Mouse (Mus musculus) cortical plate, adult 2 months (tissue): ENCODE results near the gene Inhbc. TPM values are rescaled to one million over a fixed set of nuclear protein-coding genes. Genes with fewer than 3 reads are reported as not detected.

ENCODE experiments used
- H3K27ac ChIP-seq: fragments of 200-500 bp; 2 replicates; pipeline ENCODE4 v1.5.1; 2012; ENCODE audit warnings: low read length, control low read depth, inconsistent platforms; ENCODE audit not compliant: insufficient read depth
- H3K4me1 ChIP-seq: fragments of 200-500 bp; 2 replicates; pipeline ENCODE4 v1.6.1; 2011; ENCODE audit warnings: low read length; ENCODE audit not compliant: control insufficient read depth, insufficient read depth
- H3K4me3 ChIP-seq: fragments of 200-500 bp; 2 replicates; pipeline ENCODE4 v1.5.1; 2011; ENCODE audit warnings: mild to moderate bottlenecking, low read length, control low read depth; ENCODE audit not compliant: insufficient read depth
- CTCF ChIP-seq: fragments of 200-500 bp; IDR thresholded peaks from 2 replicates; pipeline ENCODE4 v1.5.1; 2011; ENCODE audit warnings: mild to moderate bottlenecking, control low read depth, low read length; ENCODE audit not compliant: insufficient read depth; ENCODE audit errors: extremely low read depth
- POLR2A ChIP-seq: fragments of 200-500 bp; IDR thresholded peaks from 2 replicates; pipeline ENCODE4 v1.6.1; 2011; ENCODE audit warnings: mild to moderate bottlenecking, low read length, control low read depth; ENCODE audit not compliant: insufficient read depth; ENCODE audit errors: extremely low read depth
- polyA plus RNA-seq: library from polyadenylated mRNA; depleted of rRNA; stranded (reverse); fragments of >200 nt; gene quantifications from 2 replicates; pipeline ENCODE4 v1.2.3, GENCODE M21; 2012

Gene Inhbc
- polyA plus RNA-seq, 1 experiment, result not detected

DNA sequence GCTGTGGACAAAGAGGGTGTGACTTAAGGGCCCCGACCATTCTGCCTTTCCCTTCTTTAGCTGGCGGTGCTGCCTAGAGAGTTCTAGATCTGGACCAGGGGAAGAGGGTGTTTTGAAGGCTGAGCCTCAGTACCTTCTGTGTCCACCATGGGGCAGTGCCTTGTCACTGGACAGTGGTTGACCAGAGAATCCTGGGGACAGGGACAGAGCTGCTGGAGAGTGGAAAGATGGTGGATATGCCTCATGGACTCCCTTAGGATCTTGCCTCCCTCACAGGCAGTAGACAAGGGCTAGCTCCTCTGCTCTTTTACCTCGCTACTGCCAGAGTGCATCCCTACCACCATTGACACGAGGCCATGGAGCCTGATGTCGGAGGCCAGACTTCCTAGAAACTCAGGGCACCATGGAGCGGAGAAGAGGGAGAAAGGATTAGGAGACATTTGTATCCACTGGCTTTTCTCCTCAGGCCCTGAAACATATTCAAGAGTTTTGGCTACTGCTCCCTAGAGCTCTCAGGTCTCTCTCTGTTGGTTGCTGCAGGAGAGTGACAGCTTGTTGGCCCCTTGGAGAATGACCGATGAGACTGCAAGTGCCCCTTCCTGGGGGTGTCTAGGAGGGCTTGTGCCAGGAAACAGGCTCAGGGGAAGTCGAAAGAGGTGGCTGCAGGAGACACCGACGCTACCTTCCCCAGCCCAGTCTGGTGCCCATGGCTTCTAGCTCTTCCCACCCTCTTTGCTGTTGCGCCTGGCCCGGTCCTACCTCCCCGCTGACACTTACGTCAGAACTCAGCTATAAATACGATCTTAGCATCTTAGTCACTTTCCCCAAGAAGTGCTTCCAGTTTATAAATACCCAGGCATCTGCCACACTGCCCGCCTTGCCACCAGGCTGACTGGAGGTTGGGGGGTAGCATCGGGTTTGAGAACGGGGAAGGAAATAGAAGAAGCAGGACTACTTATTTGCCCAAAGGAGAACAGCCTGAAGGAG lies 16.0 kb downstream of the Inhbc start, which contains the start of gene Inhbe:
Gene Inhbe (minus strand): TSS at position 503 of the 987 bp plus-strand sequence.
- peak; percentile 40; the same call in 1 of the 2 replicates for TF ChIP-seq CTCF
- TF ChIP-seq POLR2A, result peak; percentile 85
- Histone ChIP-seq H3K4me1 (peaks cover 8% of the 10 kb centered on the region), H3K27ac (peak within 1 kb of the TSS; percentile 90), H3K4me3 (no peak within 1 kb of the TSS)

DNA sequence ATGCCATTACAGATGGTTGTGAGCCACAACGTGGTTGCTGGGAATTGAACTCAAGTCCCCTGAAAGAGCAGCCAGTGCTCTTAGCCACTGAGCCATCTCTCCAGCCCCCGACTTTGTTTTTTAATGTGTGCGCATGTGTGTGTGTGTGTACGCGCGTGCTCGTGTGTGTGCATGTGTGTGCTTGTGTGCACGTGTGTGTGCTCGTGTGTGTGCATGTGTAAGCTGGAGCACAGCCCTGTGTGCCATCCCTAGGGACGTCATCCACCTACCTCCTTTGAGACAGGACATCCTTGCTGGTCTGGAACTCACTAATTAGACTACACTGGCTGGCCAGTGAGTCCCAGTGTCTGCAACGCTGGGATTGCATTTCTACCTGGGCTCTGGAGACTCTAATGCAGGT lies 17.5 kb downstream of the Inhbc start:
- TF ChIP-seq POLR2A, result no peak
- no peak for TF ChIP-seq CTCF
- no peak overlapping the region for H3K4me3 ChIP-seq
- H3K27ac ChIP-seq, result no peak overlapping the region
- H3K4me1 ChIP-seq, result peaks cover 8% of the 10 kb centered on the region

DNA sequence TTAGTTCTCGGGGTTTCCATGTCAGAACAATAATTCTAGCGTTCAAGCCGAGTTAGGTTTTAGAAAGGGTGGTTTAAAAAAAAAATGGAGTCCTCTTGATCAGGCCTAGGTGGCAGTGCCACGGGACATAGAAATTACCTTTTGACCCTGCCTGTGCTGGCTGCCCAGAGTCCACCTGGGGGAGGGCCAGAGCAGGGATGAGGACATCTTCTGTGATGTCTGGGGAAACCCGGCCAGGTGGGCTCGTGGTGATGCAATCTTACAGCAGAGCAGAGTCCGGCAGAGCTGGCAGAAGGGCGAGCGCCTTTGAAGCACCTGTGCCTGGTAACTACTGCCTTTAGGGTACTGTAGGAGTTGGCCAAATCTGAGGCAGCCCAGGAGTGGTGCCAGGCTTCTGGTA lies 18.0 kb downstream of the Inhbc start:
- TF ChIP-seq POLR2A (no peak), CTCF (no peak)
- peaks cover 8% of the 10 kb centered on the region for H3K4me1 ChIP-seq
- H3K27ac ChIP-seq, result no peak overlapping the region
- H3K4me3 ChIP-seq, result no peak overlapping the region

DNA sequence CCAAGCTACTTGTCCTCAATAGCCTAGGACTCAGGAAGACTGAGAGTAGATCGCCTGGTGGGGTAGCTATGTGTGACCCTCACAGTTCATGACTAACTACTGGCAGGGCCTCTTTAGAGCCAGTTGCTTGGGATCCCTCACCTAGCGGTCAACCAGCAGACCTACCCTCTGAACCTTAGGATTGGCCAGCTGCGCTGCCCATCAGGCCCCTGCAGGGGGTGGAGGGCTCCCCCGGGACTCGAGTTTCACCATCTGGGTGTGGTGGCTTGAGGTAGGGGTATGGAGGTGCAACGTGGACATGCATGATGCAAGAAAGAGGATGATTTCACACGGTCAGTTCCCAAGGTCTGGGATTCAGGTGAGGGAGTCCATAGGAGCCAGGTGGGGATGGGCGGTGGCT lies 18.5 kb downstream of the Inhbc start:
- Histone ChIP-seq H3K4me1 (peaks cover 8% of the 10 kb centered on the region), H3K27ac (no peak overlapping the region), H3K4me3 (no peak overlapping the region)
- TF ChIP-seq POLR2A (no peak), CTCF (no peak)

DNA sequence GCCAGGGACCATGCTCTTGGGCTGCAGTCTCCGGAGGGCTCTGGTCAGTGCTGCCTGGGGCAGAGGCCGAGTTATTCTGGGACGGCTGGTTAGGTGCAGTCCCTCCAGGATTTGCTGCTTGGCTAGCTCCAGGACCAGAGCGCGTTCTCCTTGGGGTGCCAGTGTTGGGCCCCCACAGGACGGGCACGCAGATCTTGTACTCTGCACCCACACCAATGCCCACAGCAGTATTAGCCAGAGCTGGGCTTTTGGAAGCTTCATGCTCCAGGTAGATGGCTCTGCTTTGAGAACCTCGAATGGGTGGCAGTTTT lies 19.0 kb downstream of the Inhbc start:
- TF ChIP-seq POLR2A (no peak), CTCF (no peak)
- no peak overlapping the region for H3K27ac ChIP-seq
- H3K4me1 ChIP-seq, result peaks cover 8% of the 10 kb centered on the region
- H3K4me3 ChIP-seq, result no peak overlapping the region

DNA sequence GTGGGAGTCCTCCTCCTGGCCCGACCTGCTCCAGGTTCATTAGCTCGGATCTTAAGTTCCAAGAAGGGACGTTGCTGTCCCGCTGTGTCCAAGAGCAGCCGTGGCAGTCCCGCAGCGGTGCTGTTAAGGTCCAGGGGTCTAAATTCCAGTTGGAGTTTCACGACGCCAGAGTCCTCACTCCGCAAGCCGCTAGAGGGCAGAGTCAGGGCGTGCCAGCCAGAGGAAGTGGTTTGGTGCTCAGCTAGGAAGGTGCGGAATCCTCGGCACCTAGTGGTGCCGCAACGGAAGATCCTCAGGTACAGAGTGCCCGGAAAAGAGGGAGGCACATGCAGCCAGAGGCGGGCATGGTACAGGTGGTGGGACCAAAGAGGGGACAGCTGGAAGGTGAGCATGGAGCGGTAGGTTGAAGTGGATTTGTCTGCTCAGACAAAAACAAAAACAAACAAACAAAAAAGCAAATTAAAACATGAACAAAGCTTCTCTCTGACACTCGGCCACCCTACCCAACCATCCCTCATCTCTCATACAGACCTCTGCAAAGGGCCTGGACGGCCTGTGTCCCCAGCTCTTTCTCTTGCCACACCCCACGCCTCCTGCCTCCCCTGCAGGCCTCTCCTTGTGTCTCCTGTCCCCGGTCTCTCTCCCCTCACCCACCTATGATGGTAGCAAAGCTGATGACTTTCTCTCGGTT lies 19.5 kb downstream of the Inhbc start:
- TF ChIP-seq CTCF, result peak; percentile 84
- peak; percentile 44; the same call in 1 of the 2 replicates for TF ChIP-seq POLR2A
- Histone ChIP-seq H3K27ac (0 out of 2 replicates have a peak overlapping the region, but pooled peaks have one; percentile 3), H3K4me1 (peaks cover 7% of the 10 kb centered on the region), H3K4me3 (peak overlapping the region; percentile 4; the same call in 1 of the 2 replicates)

DNA sequence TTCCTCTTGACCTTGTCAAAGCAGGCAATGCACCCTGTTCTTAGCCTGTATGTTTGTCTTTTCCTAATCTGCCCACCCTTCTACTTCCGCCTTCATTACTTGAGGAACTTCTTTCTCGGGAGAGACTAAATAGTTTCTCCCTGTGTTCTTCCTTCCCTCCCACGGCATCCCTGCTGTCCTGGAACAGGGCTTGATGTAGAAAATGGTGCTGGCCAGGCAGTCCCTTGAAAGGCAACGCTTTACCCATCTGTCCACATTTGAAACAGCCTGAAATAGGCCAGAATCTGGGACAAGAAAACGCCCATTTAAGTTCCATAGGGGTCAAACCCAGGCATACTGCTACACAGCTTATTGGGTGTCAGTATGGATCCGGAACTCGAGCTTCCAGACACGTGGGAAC lies 20.4 kb downstream of the Inhbc start:
- Histone ChIP-seq H3K4me1 (no peaks in the 10 kb centered on the region), H3K4me3 (no peak overlapping the region), H3K27ac (no peak overlapping the region)
- TF ChIP-seq CTCF, result no peak
- no peak for TF ChIP-seq POLR2A

DNA sequence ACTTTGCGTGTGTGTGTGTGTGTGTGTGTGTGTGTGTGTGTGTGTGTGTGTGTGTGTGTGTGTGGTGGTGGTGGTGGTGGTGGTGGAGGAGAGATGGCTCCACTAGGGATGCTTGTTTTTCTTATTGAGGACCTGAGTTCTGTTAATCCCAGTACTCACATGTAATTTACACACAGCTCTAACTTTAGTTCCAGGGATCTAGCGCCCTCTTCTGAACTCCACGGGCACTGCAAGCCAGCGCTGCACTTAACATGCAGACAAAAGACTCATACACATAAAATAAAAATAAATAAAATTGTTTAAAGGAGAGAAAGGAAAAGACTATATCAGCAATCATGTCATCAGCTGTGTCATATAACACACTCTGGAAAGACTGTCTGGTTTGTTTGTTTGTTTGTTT lies 21.3 kb downstream of the Inhbc start:
- no peak overlapping the region for H3K27ac ChIP-seq
- no peaks in the 10 kb centered on the region for H3K4me1 ChIP-seq
- H3K4me3 ChIP-seq, result no peak overlapping the region
- TF ChIP-seq CTCF (0 out of 2 replicates have a peak, but pooled peaks have one; percentile 8), POLR2A (no peak)

DNA sequence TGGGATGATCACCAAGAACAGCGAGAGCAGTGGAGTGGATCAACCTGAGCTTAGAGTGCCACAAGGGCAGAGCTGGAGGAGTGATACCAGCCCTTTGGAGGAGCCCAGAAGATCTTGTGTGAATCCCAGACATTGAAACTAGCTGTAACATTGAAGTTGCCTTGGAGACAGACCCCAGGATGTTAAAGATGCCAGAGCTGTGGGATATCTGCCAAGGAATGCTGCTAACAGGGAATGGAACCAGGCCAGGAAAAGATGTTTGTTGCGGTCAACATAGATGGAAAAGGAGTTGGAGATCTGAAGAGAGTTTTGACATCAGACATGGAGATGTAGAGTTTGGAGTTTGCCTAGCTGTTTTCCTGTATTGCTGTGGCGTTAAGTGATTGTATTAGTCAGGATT lies 24.1 kb downstream of the Inhbc start:
- H3K27ac ChIP-seq, result no peak overlapping the region

More for the DNA sequence above, 24.1 kb downstream of the Inhbc start:
- no peaks in the 10 kb centered on the region for H3K4me1 ChIP-seq
- no peak overlapping the region for H3K4me3 ChIP-seq
- TF ChIP-seq POLR2A, result no peak
- TF ChIP-seq CTCF, result no peak
